Mouse (Mus musculus): ENCODE measurements around the gene Gm7929.
"Not testable (repeated sequence)": the region's sequence is repeated elsewhere in the genome, so short reads cannot be mapped to it uniquely, and the experiment has no call there.

GRCm38 (mm10) chr14:41723437-41723836 lies 27.0 kb downstream of the Gm7929 start:
- TF ChIP-seq NELFE (IDR thresholded peaks at IDR 0.05; ENCODE audit: low read depth, low read length); IRF4 (IDR thresholded peaks at IDR 0.05; ENCODE audit: low read depth, low read length); JUND (conservative IDR thresholded peaks at IDR 0.05; ENCODE audit: low read depth, low read length); MAFK (IDR thresholded peaks at IDR 0.05; ENCODE audit: insufficient replicate concordance, low read length); CTCF (conservative IDR thresholded peaks at IDR 0.05 in 1 of 2, IDR thresholded peaks at IDR 0.05 in 1 of 2; ENCODE audit: low read depth in 2 of 2, low read length in 2 of 2); JUN (IDR thresholded peaks at IDR 0.05; ENCODE audit: insufficient read depth, low read depth, low read length): not testable (repeated sequence)

Data from CH12.LX (cell line).